Mouse (Mus musculus) hindbrain, embryonic 14.5 days (tissue): ENCODE results near the gene Mettl8. TPM values are rescaled to one million over a fixed set of nuclear protein-coding genes. Genes with fewer than 3 reads are reported as not detected.

Experiments
- ATAC-seq: fragments of 200-750 bp; cut with Nextera tagmentation; 2 replicates; pipeline ENCODE4 v1.8.0; 2017; ENCODE audit warnings: moderate number of reproducible peaks, mild to moderate bottlenecking, moderate TSS enrichment, moderate library complexity; ENCODE audit not compliant: low FRiP score
- DNase-seq: peaks from one replicate; pipeline ENCODE4 v3.0.0-alpha.2; 2015; ENCODE audit warnings: low spot score
- H3K27ac ChIP-seq: fragments of 300-500 bp; sonication (generic); 2 replicates; pipeline ENCODE4 v1.5.1; 2014; ENCODE audit warnings: mild to moderate bottlenecking, moderate library complexity
- H3K27me3 ChIP-seq: fragments of 300-500 bp; sonication (generic); 2 replicates; pipeline ENCODE4 v1.6.1; 2014; ENCODE audit warnings: mild to moderate bottlenecking, low read length, mixed read lengths; ENCODE audit not compliant: control insufficient read depth, insufficient read depth
- H3K36me3 ChIP-seq: fragments of 300-500 bp; sonication (generic); replicated peaks from 2 replicates; pipeline ENCODE4 v1.6.1; 2014; ENCODE audit not compliant: control insufficient read depth, insufficient read depth
- H3K4me1 ChIP-seq: fragments of 300-500 bp; sonication (generic); replicated peaks from 2 replicates; pipeline ENCODE4 v1.6.1; 2014; ENCODE audit warnings: antibody characterized with exemption, low read length, mixed read lengths; ENCODE audit not compliant: control insufficient read depth, insufficient read depth
- H3K4me2 ChIP-seq: fragments of 300-500 bp; sonication (generic); replicated peaks from 2 replicates; pipeline ENCODE4 v1.6.1; 2014; ENCODE audit warnings: mild to moderate bottlenecking, moderate library complexity
- H3K4me3 ChIP-seq: fragments of 300-500 bp; sonication (generic); replicated peaks from 2 replicates; pipeline ENCODE4 v1.5.1; 2014; ENCODE audit warnings: mild to moderate bottlenecking, low read length
- H3K9ac ChIP-seq: fragments of 300-500 bp; sonication (generic); 2 replicates; pipeline ENCODE4 v1.6.1; 2014
- H3K9me3 ChIP-seq: fragments of 300-500 bp; sonication (generic); 2 replicates; pipeline ENCODE4 v1.6.1; 2016; ENCODE audit warnings: low read length; ENCODE audit not compliant: control insufficient read depth
- WGBS: fragments of 180-500 bp; shearing (Covaris S2); extraction: QIAGEN DNeasy Blood & Tissue Kit; methylation state at CpG from one replicate; pipeline ENCODE4 v1.1.7; 2014; 5-methylcytosine and 5-hydroxymethylcytosine counted together
- polyA plus RNA-seq: library from polyadenylated mRNA; unstranded; fragments of >200 nt; fragmentation: Nextera tagmentation; extraction: Ambion mirVana; gene quantifications from 2 replicates; pipeline ENCODE4 v1.2.1, GENCODE M21; 2014

The Mettl8 gene
- polyA plus RNA-seq, 1 experiment from 2014 or later: 10.9 TPM

- no peak for ATAC-seq
These were observed 96.0 kb downstream of the Mettl8 start for GRCm38 (mm10) chr2:70959337-70959736.

GRCm38 (mm10) chr2:70958536-70958935 is 96.8 kb downstream of the Mettl8 start:
- Histone ChIP-seq H3K4me2 (no peak overlapping the region), H3K36me3 (no peaks in the 10 kb centered on the region), H3K4me1 (no peaks in the 10 kb centered on the region; the same call in none of the 2 replicates), H3K27me3 (no peaks in the 10 kb centered on the region), H3K9me3 (no peaks in the 10 kb centered on the region), H3K4me3 (no peak overlapping the region), H3K9ac (no peak overlapping the region), H3K27ac (no peak overlapping the region)
- no peak for ATAC-seq
- WGBS: 84% methylated on average over 7 of the region's 7 CpGs
- no peak for DNase-seq

More at GRCm38 (mm10) chr2:70959337-70959736, 96.0 kb downstream of the Mettl8 start:
- Histone ChIP-seq H3K27me3 (no peaks in the 10 kb centered on the region), H3K9me3 (no peaks in the 10 kb centered on the region), H3K4me2 (no peak overlapping the region), H3K4me1 (no peaks in the 10 kb centered on the region; the same call in none of the 2 replicates), H3K36me3 (no peaks in the 10 kb centered on the region), H3K27ac (no peak overlapping the region), H3K9ac (no peak overlapping the region), H3K4me3 (no peak overlapping the region)
- no peak for DNase-seq
- WGBS: 47% methylated on average over 7 of the region's 7 CpGs

DNA sequence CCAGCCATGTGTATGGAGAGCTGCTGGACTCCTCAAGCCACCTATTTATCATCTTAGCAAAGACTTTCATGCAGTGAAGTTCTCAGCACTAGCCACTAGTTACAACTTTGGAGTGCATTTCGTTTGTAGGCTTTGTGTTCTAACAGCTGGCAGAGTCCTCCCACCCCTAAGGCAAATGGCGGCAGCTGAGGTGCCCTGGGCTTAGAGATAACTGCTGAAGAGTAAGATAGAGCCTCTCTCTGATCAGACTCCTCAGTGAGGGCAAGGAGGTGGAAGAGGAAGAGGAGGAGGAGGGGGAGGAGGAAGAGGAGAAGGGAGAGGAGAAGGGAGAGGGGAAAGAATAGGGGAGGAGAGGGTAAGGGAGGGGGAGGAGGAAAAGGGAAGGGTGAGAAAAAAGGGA is 101.8 kb downstream of the Mettl8 start:
- Histone ChIP-seq H3K9me3 (no peaks in the 10 kb centered on the region), H3K4me3 (no peak overlapping the region), H3K4me2 (no peak overlapping the region), H3K27me3 (no peaks in the 10 kb centered on the region), H3K27ac (no peak overlapping the region), H3K9ac (no peak overlapping the region), H3K36me3 (no peaks in the 10 kb centered on the region), H3K4me1 (no peaks in the 10 kb centered on the region)
- WGBS: 66% methylated on average over 2 of the region's 2 CpGs
- ATAC-seq (no peak), DNase-seq (no peak)

DNA sequence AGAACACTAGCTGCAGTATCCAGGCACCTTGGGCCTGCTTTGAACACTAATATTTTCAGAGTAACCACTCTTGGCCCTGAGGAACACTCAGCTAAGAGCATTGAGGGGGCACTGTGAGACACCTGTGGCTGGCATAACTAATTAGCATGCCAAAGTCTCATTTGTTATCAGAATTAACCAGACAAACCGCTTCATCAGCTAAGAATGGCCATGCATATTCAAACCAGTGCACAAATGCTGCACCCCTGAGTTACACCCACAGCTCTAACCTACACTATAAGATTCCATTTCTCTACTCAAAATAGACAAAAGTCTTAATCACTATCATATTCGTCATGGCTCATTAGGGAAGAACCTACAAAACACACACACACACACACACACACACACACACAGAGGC is 103.4 kb downstream of the Mettl8 start:
- DNase-seq (no peak), ATAC-seq (no peak)
- no peak overlapping the region for H3K9ac ChIP-seq
- H3K27ac ChIP-seq: no peak overlapping the region
- WGBS: 82% methylated on average over 2 of the region's 2 CpGs
- no peaks in the 10 kb centered on the region for H3K36me3 ChIP-seq
- no peak overlapping the region for H3K4me3 ChIP-seq
- H3K9me3 ChIP-seq: no peaks in the 10 kb centered on the region
- no peaks in the 10 kb centered on the region for H3K27me3 ChIP-seq
- H3K4me1 ChIP-seq: no peaks in the 10 kb centered on the region
- H3K4me2 ChIP-seq: no peak overlapping the region

GRCm38 (mm10) chr2:70944511-70945305 is 110.7 kb downstream of the Mettl8 start:
- Histone ChIP-seq H3K4me3 (no peak overlapping the region), H3K36me3 (no peaks in the 10 kb centered on the region), H3K9ac (no peak overlapping the region), H3K9me3 (no peaks in the 10 kb centered on the region), H3K4me2 (no peak overlapping the region), H3K27me3 (no peaks in the 10 kb centered on the region), H3K27ac (no peak overlapping the region), H3K4me1 (no peaks in the 10 kb centered on the region)
- DNase-seq: no peak
- ATAC-seq: no peak
- WGBS: 87% methylated on average over 8 of the region's 8 CpGs

- Histone ChIP-seq H3K4me3 (no peak overlapping the region), H3K4me1 (no peaks in the 10 kb centered on the region), H3K9ac (no peak overlapping the region), H3K27ac (no peak overlapping the region), H3K36me3 (no peaks in the 10 kb centered on the region), H3K4me2 (no peak overlapping the region), H3K27me3 (no peaks in the 10 kb centered on the region), H3K9me3 (no peaks in the 10 kb centered on the region)
- 86% methylated on average over 14 of the region's 14 CpGs for WGBS
- no peak for ATAC-seq
- DNase-seq: no peak
These were observed 114.6 kb downstream of the Mettl8 start for GRCm38 (mm10) chr2:70940826-70941225.

DNA sequence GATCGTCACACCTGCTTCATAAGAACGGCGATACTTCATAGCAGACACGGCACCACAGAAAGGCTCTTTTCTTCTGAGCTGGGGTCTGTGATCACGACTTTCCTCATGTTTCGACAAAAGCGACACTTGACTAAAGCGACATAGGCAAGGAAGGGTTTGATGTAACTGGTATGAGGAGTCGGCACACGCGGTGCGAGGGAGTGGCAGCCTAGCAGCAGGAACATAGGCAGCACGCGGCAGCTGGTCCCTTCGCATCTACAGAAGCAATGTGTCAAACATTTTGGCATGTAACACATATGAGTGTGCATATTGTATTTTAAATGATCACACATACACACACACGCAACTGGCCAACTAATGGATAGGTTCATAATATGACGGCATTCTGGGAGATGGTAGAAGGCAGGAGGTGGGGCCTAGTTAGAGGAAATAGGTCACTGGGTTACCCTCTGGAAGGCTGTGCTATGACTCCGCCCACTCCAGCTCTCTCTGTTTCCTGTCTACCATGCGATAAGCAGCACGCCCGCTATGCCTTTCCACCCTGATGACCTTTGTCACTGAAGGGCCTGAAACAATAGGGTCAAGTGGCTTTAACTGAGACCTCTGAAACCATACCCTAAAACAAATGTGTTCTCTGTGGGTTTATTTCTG is 116.4 kb downstream of the Mettl8 start:
- Histone ChIP-seq H3K4me1 (no peaks in the 10 kb centered on the region), H3K9me3 (no peaks in the 10 kb centered on the region), H3K27me3 (no peaks in the 10 kb centered on the region), H3K36me3 (no peaks in the 10 kb centered on the region), H3K27ac (no peak overlapping the region), H3K4me2 (no peak overlapping the region), H3K4me3 (no peak overlapping the region), H3K9ac (no peak overlapping the region)
- ATAC-seq (no peak), DNase-seq (no peak)
- WGBS: 87% methylated on average over 21 of the region's 21 CpGs

- Histone ChIP-seq H3K9ac (no peak overlapping the region), H3K27me3 (no peaks in the 10 kb centered on the region), H3K36me3 (no peaks in the 10 kb centered on the region), H3K27ac (no peak overlapping the region), H3K9me3 (no peaks in the 10 kb centered on the region), H3K4me1 (no peaks in the 10 kb centered on the region), H3K4me2 (no peak overlapping the region), H3K4me3 (no peak overlapping the region)
- WGBS: 83% methylated on average over 8 of the region's 8 CpGs
- no peak for ATAC-seq
- DNase-seq: no peak
These were observed 120.6 kb downstream of the Mettl8 start for GRCm38 (mm10) chr2:70934772-70935171.

- Histone ChIP-seq H3K9me3 (no peaks in the 10 kb centered on the region), H3K4me1 (no peaks in the 10 kb centered on the region), H3K36me3 (no peaks in the 10 kb centered on the region), H3K4me2 (no peak overlapping the region), H3K4me3 (no peak overlapping the region), H3K27me3 (no peaks in the 10 kb centered on the region), H3K9ac (no peak overlapping the region), H3K27ac (no peak overlapping the region)
- no peak for ATAC-seq
- DNase-seq: no peak
- WGBS: 90% methylated on average over 1 of the region's 1 CpGs
These were observed 121.9 kb downstream of the Mettl8 start for GRCm38 (mm10) chr2:70933516-70933915.
